Mouse (Mus musculus) lung, embryonic 16.5 days (tissue): ENCODE measurements around the gene Npb. TPM values are rescaled to one million over a fixed set of nuclear protein-coding genes. Genes with fewer than 3 reads are reported as not detected.
"Not testable (repeated sequence)": the region's sequence is repeated elsewhere in the genome, so short reads cannot be mapped to it uniquely, and the experiment has no call there.

Source experiments
- ATAC-seq: fragments of 200-750 bp; cut with Nextera tagmentation; 2 replicates; pipeline ENCODE4 v1.8.0; 2017; ENCODE audit warnings: low read depth, mild to moderate bottlenecking, moderate library complexity
- H3K27ac ChIP-seq: fragments of 300-500 bp; sonication (generic); 2 replicates; pipeline ENCODE4 v1.5.1; 2014; ENCODE audit warnings: mild to moderate bottlenecking, control low read depth, low read length
- H3K27me3 ChIP-seq: fragments of 300-500 bp; sonication (generic); 2 replicates; pipeline ENCODE4 v1.6.1; 2014; ENCODE audit warnings: low read depth, low read length, mixed read lengths; ENCODE audit not compliant: control insufficient read depth, insufficient read depth
- H3K36me3 ChIP-seq: fragments of 300-500 bp; sonication (generic); 2 replicates; pipeline ENCODE4 v1.6.1; 2014; ENCODE audit warnings: low read length; ENCODE audit not compliant: control insufficient read depth, insufficient read depth
- H3K4me1 ChIP-seq: fragments of 300-500 bp; sonication (generic); replicated peaks from 2 replicates; pipeline ENCODE4 v1.6.1; 2014; ENCODE audit warnings: low read length, mixed read lengths; ENCODE audit not compliant: control insufficient read depth, insufficient read depth
- H3K4me2 ChIP-seq: fragments of 300-500 bp; sonication (generic); 2 replicates; pipeline ENCODE4 v1.6.1; 2014; ENCODE audit warnings: low read depth, low read length, control low read depth
- H3K4me3 ChIP-seq: fragments of 300-500 bp; sonication (generic); 2 replicates; pipeline ENCODE4 v1.5.1; 2014; ENCODE audit warnings: mild to moderate bottlenecking, low read length, control low read depth
- H3K9ac ChIP-seq: fragments of 300-500 bp; sonication (generic); 2 replicates; pipeline ENCODE4 v1.6.1; 2014; ENCODE audit warnings: low read length, control low read depth
- H3K9me3 ChIP-seq: fragments of 300-500 bp; sonication (generic); 2 replicates; pipeline ENCODE4 v1.6.1; 2016; ENCODE audit warnings: low read length; ENCODE audit not compliant: control insufficient read depth
- WGBS: fragments of 180-500 bp; shearing (Covaris S2); extraction: QIAGEN DNeasy Blood & Tissue Kit; methylation state at CpG from one replicate; pipeline ENCODE4 v1.1.7; 2014; 5-methylcytosine and 5-hydroxymethylcytosine counted together
- polyA plus RNA-seq: library from polyadenylated mRNA; unstranded; fragments of >200 nt; fragmentation: Nextera tagmentation; extraction: Ambion mirVana; gene quantifications from 2 replicates; pipeline ENCODE4 v1.2.1, GENCODE M21; 2015

Gene Npb
- polyA plus RNA-seq = 1.5 and 1.6 TPM in 2 replicates

- Histone ChIP-seq H3K9me3 (no peaks in the 10 kb centered on the region), H3K36me3 (peaks cover 25% of the 10 kb centered on the region), H3K4me2 (peak within 1 kb of the TSS; percentile 73), H3K4me1 (peaks cover 19% of the 10 kb centered on the region), H3K27me3 (no peaks in the 10 kb centered on the region), H3K27ac (no peak within 1 kb of the TSS), H3K4me3 (peak within 1 kb of the TSS; percentile 44), H3K9ac (peak within 1 kb of the TSS; percentile 65)
- WGBS = 3% methylated on average over 45 of the region's 45 CpGs
- ATAC-seq = peak; percentile 32; the same call in 1 of the 2 replicates
Measured at GRCm38 (mm10) chr11:120608241-120609034, at the start of gene Npb. Gene Npb, plus strand, starts transcription at chr11:120608477.

GRCm38 (mm10) chr11:120558843-120559242 is 49.4 kb upstream of the Npb start:
- not testable (repeated sequence) for H3K4me2 ChIP-seq, H3K27ac ChIP-seq, H3K27me3 ChIP-seq, H3K9ac ChIP-seq, H3K9me3 ChIP-seq, H3K4me3 ChIP-seq, H3K4me1 ChIP-seq, ATAC-seq
- 89% methylated on average over 6 of the region's 6 CpGs for WGBS
- peaks cover 48% of the 10 kb centered on the region for H3K36me3 ChIP-seq

- H3K36me3 ChIP-seq = peaks cover 67% of the 10 kb centered on the region
- no peak for ATAC-seq
- peaks cover 5% of the 10 kb centered on the region for H3K9me3 ChIP-seq
- H3K4me3 ChIP-seq = no peak overlapping the region
- H3K27ac ChIP-seq = no peak overlapping the region
- no peak overlapping the region for H3K4me2 ChIP-seq
- H3K4me1 ChIP-seq = no peaks in the 10 kb centered on the region
- no peak overlapping the region for H3K9ac ChIP-seq
- WGBS = 90% methylated on average over 13 of the region's 13 CpGs
- no peaks in the 10 kb centered on the region for H3K27me3 ChIP-seq
Measured at GRCm38 (mm10) chr11:120560952-120561728, 47.1 kb upstream of the Npb start.

- no peaks in the 10 kb centered on the region for H3K9me3 ChIP-seq
- H3K36me3 ChIP-seq = peaks cover 81% of the 10 kb centered on the region
- H3K4me3 ChIP-seq = no peak overlapping the region
- no peak overlapping the region for H3K9ac ChIP-seq
- H3K4me1 ChIP-seq = no peaks in the 10 kb centered on the region
- ATAC-seq = no peak
- H3K27ac ChIP-seq = no peak overlapping the region
- no peak overlapping the region for H3K4me2 ChIP-seq
- 92% methylated on average over 13 of the region's 13 CpGs for WGBS
- H3K27me3 ChIP-seq = no peaks in the 10 kb centered on the region
Measured at GRCm38 (mm10) chr11:120562949-120563348, 45.3 kb upstream of the Npb start.

GRCm38 (mm10) chr11:120565114-120565513 is 43.2 kb upstream of the Npb start:
- WGBS = 80% methylated on average over 9 of the region's 9 CpGs
- Histone ChIP-seq H3K27me3 (no peaks in the 10 kb centered on the region), H3K4me3 (no peak overlapping the region), H3K9me3 (no peaks in the 10 kb centered on the region), H3K9ac (no peak overlapping the region), H3K4me1 (no peaks in the 10 kb centered on the region), H3K27ac (no peak overlapping the region), H3K36me3 (peaks cover 84% of the 10 kb centered on the region), H3K4me2 (no peak overlapping the region)
- ATAC-seq = no peak

- Histone ChIP-seq H3K4me3 (no peak overlapping the region), H3K9me3 (no peaks in the 10 kb centered on the region), H3K9ac (no peak overlapping the region), H3K27ac (no peak overlapping the region), H3K4me1 (peaks cover 12% of the 10 kb centered on the region), H3K36me3 (peaks cover 65% of the 10 kb centered on the region), H3K27me3 (no peaks in the 10 kb centered on the region), H3K4me2 (no peak overlapping the region)
- no peak for ATAC-seq
- 85% methylated on average over 6 of the region's 6 CpGs for WGBS
Measured at GRCm38 (mm10) chr11:120568324-120568723, 40.0 kb upstream of the Npb start.

DNA sequence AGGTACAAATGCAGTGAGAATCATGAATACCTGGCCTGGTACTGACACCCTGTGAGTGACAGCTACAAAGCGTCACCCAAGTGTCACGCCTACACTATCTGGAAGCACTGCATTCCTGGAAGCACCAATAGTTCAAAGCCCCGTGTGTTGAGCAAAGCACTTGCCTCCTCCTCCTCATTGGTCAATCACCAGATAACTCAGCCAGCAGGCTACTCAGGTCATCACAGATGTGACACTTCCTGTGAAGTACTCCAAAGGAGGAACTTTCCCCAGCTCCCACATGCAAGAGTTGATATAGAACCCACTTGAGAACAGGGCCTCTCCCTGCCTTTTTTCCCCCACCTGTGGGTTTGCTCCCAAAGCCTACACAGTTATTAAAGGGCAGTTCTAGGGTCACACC is 37.2 kb upstream of the Npb start:
- no peaks in the 10 kb centered on the region for H3K9me3 ChIP-seq
- H3K36me3 ChIP-seq = peaks cover 41% of the 10 kb centered on the region
- 59% methylated on average over 3 of the region's 3 CpGs for WGBS
- H3K27ac ChIP-seq = no peak overlapping the region
- peaks cover 18% of the 10 kb centered on the region for H3K4me1 ChIP-seq
- H3K9ac ChIP-seq = peak overlapping the region; percentile 98
- no peak for ATAC-seq
- H3K4me2 ChIP-seq = peak overlapping the region; percentile 91
- peak overlapping the region; percentile 82 for H3K4me3 ChIP-seq
- H3K27me3 ChIP-seq = no peaks in the 10 kb centered on the region

DNA sequence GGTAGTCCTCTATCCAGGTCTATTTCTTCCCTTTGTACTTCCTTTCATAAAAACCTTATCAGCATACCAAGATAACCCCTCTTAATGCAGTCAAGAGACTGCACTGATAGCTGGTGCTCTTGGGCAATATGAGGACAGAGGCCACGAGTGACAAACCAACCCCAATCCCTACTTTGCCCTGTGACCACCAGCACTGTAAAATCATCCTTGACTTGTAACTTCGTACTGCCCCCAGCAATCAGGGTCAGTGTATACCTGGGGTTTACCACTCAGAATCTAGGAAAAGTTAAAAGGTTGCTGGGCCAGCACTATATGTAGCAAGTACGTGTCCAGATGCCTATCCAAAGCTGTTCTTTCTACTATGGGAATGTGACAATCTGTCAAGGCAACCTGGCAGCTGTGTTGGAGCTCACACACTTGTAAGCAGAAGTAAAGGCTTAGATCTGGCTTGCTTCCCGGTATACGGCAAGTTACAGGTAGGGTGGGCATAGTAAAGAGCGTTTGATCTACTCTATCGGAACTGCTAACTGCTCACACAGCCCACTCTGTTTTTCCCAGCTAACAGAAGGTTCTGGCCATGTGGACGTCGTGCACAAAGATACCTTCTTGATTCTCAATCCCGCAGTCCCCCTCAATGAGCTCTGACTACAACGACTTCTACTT is 36.4 kb upstream of the Npb start:
- H3K4me3 ChIP-seq = peak overlapping the region; percentile 82
- H3K4me2 ChIP-seq = peak overlapping the region; percentile 91
- H3K36me3 ChIP-seq = peaks cover 37% of the 10 kb centered on the region
- H3K9ac ChIP-seq = peak overlapping the region; percentile 98
- H3K9me3 ChIP-seq = no peaks in the 10 kb centered on the region
- peak overlapping the region; percentile 83 for H3K27ac ChIP-seq
- no peaks in the 10 kb centered on the region for H3K27me3 ChIP-seq
- H3K4me1 ChIP-seq = peaks cover 18% of the 10 kb centered on the region
- no peak for ATAC-seq
- WGBS = 5% methylated on average over 11 of the region's 11 CpGs

- peak overlapping the region; percentile 83 for H3K27ac ChIP-seq
- peak overlapping the region; percentile 82 for H3K4me3 ChIP-seq
- peaks cover 18% of the 10 kb centered on the region for H3K4me1 ChIP-seq
- H3K9me3 ChIP-seq = no peaks in the 10 kb centered on the region
- no peaks in the 10 kb centered on the region for H3K27me3 ChIP-seq
- peak; percentile 32 for ATAC-seq
- under 1% methylated on average over 23 of the region's 24 CpGs for WGBS
- peaks cover 36% of the 10 kb centered on the region for H3K36me3 ChIP-seq
- peak overlapping the region; percentile 98 for H3K9ac ChIP-seq
- H3K4me2 ChIP-seq = peak overlapping the region; percentile 91
Measured at GRCm38 (mm10) chr11:120572417-120572751, 35.9 kb upstream of the Npb start.
